Mouse (Mus musculus): ENCODE measurements at regions not wholly inside any gene's neighbourhood (a gene's known extent, or its start where the extent isn't known, plus 50 kb on each side); places are given as distances from the start of the nearest gene placed in this dataset.

DNA sequence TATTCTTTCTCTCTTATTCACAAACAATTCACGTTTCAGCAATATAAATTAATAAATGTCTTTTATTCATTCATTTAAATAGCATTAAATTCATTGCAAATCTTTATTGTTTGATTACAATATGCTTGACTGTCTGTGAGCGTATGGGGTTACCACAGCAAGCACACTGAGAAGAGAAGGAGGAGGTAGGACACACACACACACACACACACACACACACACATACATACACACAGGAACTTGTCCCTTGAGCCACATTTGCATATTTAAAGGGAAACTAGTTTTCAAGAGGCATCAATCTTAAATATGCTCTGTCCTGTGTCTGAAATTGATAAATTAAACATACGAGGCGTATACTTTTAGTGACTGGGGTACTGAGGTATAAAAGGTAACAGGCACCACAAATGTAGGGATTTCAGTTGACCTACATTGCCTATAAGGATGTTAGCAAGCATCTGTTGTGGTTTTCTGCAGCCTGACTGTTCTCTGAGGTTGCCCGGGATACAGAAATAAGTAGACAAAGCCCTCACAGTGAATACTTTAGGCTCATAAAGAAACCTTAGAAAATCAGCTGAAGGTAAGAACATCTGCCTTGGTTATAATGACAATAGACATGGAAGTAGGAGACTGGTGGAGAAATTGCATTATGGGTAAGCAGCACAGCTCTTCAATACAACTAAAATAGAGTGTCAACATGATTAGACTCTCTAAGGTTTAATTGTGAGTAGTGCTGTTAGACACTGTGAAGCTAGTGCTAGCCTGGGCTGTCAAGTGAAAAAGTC lies 217.1 kb upstream of the Tacr3 start:
- Histone ChIP-seq H3K27me3 (replicated peaks) (no peaks in the 10 kb centered on the region), H3K9ac (no peak overlapping the region), H3K4me1 (no peaks in the 10 kb centered on the region), H3K9me3 (no peaks in the 10 kb centered on the region), H3K27ac (replicated peaks) (no peak overlapping the region), H3K36me3 (no peaks in the 10 kb centered on the region), H3K4me2 (no peak overlapping the region), H3K4me3 (no peak overlapping the region)
- WGBS, result 69% methylated on average over 5 of the region's 5 CpGs
- no peak for ATAC-seq (ENCODE audit: extremely low read depth, insufficient number of reproducible peaks, low FRiP score, low TSS enrichment)

DNA sequence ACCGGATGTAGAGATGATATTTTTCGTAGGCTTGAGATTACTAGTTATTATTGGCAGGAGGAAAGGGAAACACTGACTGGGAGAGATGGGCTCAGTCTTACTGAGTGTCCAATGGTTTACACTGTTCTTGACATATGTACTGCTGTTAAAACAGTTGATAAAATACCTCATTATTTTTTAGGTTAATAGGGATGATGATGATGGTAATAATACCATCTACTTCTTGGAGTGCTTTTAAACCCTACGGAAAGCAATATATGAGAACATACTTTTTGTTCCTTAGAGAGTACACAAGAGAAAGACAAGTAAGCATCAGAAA lies 216.6 kb upstream of the Tacr3 start:
- H3K4me2 ChIP-seq, result no peak overlapping the region
- ATAC-seq (ENCODE audit: extremely low read depth, insufficient number of reproducible peaks, low FRiP score, low TSS enrichment), result no peak
- no peak overlapping the region for H3K9ac ChIP-seq
- H3K27ac ChIP-seq (replicated peaks), result no peak overlapping the region
- no peaks in the 10 kb centered on the region for H3K9me3 ChIP-seq
- H3K4me3 ChIP-seq, result no peak overlapping the region
- WGBS, result 74% methylated on average over 3 of the region's 3 CpGs
- H3K4me1 ChIP-seq, result no peaks in the 10 kb centered on the region
- no peaks in the 10 kb centered on the region for H3K27me3 ChIP-seq (replicated peaks)
- H3K36me3 ChIP-seq, result no peaks in the 10 kb centered on the region

DNA sequence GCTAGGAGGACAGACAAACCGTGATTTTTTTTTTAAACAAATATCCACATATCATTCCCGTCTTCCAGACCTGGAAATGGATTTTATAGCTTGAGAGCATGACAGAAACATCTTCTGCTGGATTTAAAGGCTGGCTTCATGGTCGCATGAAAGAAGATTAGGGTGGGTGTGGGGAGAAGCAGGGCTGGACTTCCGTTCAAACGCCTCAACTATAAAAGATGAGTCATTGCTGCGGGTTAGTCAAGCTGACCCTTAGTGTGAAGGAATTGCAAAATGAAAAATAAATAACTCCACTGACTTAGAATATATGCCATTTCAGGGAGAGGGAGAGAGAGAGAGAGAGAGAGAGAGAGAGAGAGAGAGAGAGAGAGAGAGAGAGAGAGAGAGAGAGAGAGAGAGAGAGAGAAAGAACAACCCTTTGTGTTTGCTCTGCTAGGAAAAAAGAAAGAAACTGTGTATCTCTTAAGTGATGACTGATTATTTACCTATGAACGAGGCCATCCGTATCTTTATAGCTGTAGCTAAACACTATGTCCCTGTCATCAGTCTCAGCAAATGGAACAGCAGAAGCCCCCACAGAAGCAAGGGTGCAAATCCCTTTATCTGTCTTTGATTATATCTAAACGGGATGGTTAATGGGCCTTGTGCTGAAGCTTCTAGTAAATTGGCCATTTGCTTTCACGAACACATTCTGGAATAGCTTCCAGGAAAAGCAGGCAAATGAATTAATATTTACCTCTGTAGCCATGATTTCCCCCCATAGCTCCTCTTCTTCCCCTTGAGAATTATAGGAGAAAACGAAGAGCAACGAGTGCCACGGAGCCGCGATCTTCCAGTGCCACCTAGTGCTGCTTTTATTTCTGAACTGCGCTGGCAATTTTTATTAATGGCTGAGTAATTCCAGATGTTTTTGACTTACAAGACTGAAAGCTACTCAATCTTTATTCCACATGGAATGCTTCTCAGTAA lies 199.4 kb upstream of the Tacr3 start:
- ATAC-seq (ENCODE audit: extremely low read depth, insufficient number of reproducible peaks, low FRiP score, low TSS enrichment), result no peak
- Histone ChIP-seq H3K27me3 (replicated peaks) (no peaks in the 10 kb centered on the region), H3K9me3 (no peaks in the 10 kb centered on the region), H3K4me3 (peak overlapping the region; percentile 39), H3K27ac (replicated peaks) (no peak overlapping the region), H3K36me3 (no peaks in the 10 kb centered on the region), H3K4me1 (peaks cover 4% of the 10 kb centered on the region; the same call in 1 of the 2 replicates), H3K9ac (peak overlapping the region; percentile 64; the same call in 1 of the 2 replicates), H3K4me2 (peak overlapping the region; percentile 68)
- 17% methylated on average over 16 of the region's 16 CpGs for WGBS

DNA sequence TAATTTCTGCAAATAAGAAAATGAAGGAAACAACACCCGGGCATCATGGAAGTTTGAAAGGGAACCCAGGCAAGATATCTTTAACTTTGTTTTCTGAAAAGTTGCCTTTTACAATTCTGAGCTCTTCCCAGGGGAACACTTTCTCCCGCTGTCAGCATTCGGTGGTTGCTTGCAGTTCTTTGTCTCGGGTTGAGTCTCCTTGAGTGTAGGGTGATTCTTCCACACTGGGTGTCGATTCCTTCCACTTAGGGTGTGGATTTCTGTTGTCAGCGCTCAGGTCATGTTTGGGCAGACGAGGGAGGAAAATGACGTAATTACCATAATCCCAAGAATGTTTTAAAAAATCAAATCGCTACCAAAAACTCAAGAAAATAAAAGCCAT lies 198.7 kb upstream of the Tacr3 start:
- Histone ChIP-seq H3K36me3 (no peaks in the 10 kb centered on the region), H3K27ac (replicated peaks) (no peak overlapping the region), H3K27me3 (replicated peaks) (no peaks in the 10 kb centered on the region), H3K4me2 (peak overlapping the region; percentile 68), H3K4me1 (peaks cover 4% of the 10 kb centered on the region; the same call in 1 of the 2 replicates), H3K9me3 (no peaks in the 10 kb centered on the region), H3K4me3 (peak overlapping the region; percentile 39), H3K9ac (peak overlapping the region; percentile 63)
- WGBS, result 28% methylated on average over 9 of the region's 9 CpGs
- no peak for ATAC-seq (ENCODE audit: extremely low read depth, insufficient number of reproducible peaks, low FRiP score, low TSS enrichment)

DNA sequence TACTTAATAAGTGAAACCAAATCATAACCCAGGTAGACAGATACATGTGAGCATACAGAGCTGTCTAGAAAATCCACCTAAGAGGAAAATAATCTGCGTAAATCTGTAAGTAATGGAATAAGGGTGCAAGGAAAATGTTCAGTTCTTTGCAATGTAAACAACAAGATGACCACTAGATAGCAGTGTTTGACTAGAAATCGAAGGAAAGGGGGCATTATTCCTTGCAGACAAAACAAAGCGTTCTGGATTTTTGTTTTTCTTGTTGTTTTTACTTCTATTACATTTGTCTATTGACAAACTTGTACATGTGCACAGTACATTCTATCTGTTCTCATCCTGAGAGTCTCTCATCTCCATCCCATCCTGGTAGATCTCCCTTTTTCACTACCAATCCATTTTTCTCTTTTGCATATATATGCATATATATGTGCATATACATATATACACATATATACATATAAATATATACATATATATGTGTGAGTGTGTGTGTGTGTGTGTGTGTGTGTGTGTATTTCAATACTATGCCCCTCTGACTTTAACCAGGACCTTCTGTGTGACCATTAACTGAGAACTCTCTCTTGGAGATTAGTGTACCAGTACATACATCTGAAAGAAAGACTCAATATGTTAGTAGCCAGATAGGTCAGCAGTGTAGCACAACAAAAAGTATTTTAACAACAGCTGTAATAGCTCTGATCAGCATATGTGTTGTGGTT lies 179.9 kb upstream of the Tacr3 start:
- WGBS, result 45% methylated on average over 3 of the region's 3 CpGs
- ATAC-seq (ENCODE audit: extremely low read depth, insufficient number of reproducible peaks, low FRiP score, low TSS enrichment), result no peak

DNA sequence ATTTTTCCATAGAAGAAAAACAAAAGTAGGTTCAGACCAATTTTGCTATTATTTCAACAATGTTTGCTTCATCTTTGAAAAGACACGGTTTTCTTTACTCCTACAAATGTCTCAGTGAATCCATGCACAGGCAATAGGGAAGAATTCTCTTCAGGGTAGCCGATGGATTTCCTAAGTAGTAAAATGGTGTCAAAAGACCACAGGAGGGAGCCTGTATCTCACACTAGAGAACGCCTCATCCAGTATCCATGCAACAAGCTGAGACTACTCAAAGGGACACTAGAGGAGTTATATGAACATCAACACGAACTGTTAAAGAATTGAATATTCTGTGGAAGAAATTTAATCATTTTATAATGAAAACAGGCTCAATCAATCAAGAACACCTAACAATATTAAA lies 174.8 kb upstream of the Tacr3 start:
- no peaks in the 10 kb centered on the region for H3K36me3 ChIP-seq
- 33% methylated on average over 4 of the region's 4 CpGs for WGBS
- H3K27ac ChIP-seq (replicated peaks), result no peak overlapping the region
- no peaks in the 10 kb centered on the region for H3K4me1 ChIP-seq
- no peak overlapping the region for H3K4me3 ChIP-seq
- no peaks in the 10 kb centered on the region for H3K9me3 ChIP-seq
- no peak for ATAC-seq (ENCODE audit: extremely low read depth, insufficient number of reproducible peaks, low FRiP score, low TSS enrichment)
- H3K9ac ChIP-seq, result no peak overlapping the region
- H3K27me3 ChIP-seq (replicated peaks), result no peaks in the 10 kb centered on the region
- no peak overlapping the region for H3K4me2 ChIP-seq

More for the DNA sequence above, 179.9 kb upstream of the Tacr3 start:
- H3K4me1 ChIP-seq, result no peaks in the 10 kb centered on the region
- H3K27me3 ChIP-seq (replicated peaks), result no peaks in the 10 kb centered on the region
- H3K9ac ChIP-seq, result no peak overlapping the region
- H3K4me2 ChIP-seq, result no peak overlapping the region
- H3K9me3 ChIP-seq, result no peaks in the 10 kb centered on the region
- H3K27ac ChIP-seq (replicated peaks), result no peak overlapping the region
- H3K36me3 ChIP-seq, result no peaks in the 10 kb centered on the region
- H3K4me3 ChIP-seq, result no peak overlapping the region

DNA sequence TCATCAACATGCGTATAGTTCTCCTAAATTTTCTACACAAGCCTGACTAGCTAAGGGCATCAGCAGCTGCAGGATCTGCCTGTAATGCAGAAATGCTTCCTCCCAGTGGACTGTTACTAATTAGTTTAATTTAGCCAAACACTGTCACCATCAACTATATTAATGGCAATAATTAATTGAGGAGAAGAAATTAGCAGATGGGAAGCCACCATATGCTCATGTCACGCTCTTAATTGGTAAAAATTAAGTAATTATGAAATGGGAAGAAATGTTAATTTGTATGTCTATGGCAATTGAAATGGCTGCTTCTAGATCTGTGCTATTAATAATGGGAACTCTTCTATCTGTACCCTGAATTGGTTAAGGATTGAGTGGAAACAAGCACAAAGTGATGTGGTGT lies 133.9 kb upstream of the Tacr3 start:
- H3K4me3 ChIP-seq, result no peak overlapping the region
- no peak for ATAC-seq (ENCODE audit: extremely low read depth, insufficient number of reproducible peaks, low FRiP score, low TSS enrichment)
- 87% methylated on average over 2 of the region's 2 CpGs for WGBS
- H3K36me3 ChIP-seq, result no peaks in the 10 kb centered on the region
- H3K9ac ChIP-seq, result no peak overlapping the region
- no peaks in the 10 kb centered on the region for H3K4me1 ChIP-seq
- no peak overlapping the region for H3K27ac ChIP-seq (replicated peaks)
- no peak overlapping the region for H3K4me2 ChIP-seq
- no peaks in the 10 kb centered on the region for H3K9me3 ChIP-seq
- no peaks in the 10 kb centered on the region for H3K27me3 ChIP-seq (replicated peaks)

DNA sequence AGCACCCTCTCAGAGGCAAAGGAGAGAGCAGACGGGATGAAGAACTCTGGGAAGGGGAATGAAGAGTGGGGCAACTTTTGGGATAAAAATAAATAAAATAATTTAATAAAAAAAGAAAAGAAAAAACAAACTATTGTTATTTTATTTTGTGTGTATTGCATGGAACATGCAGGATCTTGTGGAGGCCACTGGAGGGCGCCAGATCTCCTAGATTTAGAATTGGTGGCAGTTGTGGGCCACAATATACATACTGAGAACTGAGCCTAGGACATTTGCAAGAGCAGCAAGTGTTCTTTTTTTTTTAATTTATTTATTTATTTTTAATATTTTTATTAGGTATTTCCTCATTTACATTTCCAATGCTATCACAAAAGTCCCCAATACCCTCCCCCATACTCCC lies 110.2 kb upstream of the Tacr3 start:
- WGBS, result 23% methylated on average over 2 of the region's 2 CpGs
- Histone ChIP-seq H3K4me3 (no peak overlapping the region), H3K4me1 (no peaks in the 10 kb centered on the region), H3K27me3 (replicated peaks) (no peaks in the 10 kb centered on the region), H3K4me2 (no peak overlapping the region), H3K9ac (no peak overlapping the region), H3K36me3 (no peaks in the 10 kb centered on the region), H3K27ac (replicated peaks) (no peak overlapping the region), H3K9me3 (no peaks in the 10 kb centered on the region)
- ATAC-seq (ENCODE audit: extremely low read depth, insufficient number of reproducible peaks, low FRiP score, low TSS enrichment), result no peak

DNA sequence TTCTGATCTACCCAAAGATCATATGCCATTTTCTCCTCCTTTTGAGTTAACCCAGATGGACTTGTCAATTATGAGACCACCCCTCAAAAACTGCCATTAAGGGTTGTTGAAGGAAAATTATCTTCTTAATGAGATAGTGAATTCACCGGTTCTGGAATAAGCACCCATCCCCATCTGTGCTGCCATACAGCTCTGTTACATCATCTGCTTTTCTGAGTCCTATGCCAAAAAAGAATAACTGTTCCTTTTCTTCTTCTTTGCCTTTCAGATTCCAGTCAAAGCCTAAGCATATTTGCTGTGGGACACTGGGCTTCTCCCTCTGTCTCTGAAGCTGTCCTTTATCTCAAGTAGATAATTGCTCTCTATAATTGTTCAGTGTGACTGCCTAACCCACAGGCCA lies 93.1 kb upstream of the Tacr3 start:
- Histone ChIP-seq H3K27me3 (replicated peaks) (no peaks in the 10 kb centered on the region), H3K9me3 (no peaks in the 10 kb centered on the region), H3K4me1 (no peaks in the 10 kb centered on the region), H3K36me3 (no peaks in the 10 kb centered on the region), H3K9ac (no peak overlapping the region), H3K27ac (replicated peaks) (no peak overlapping the region), H3K4me2 (no peak overlapping the region), H3K4me3 (no peak overlapping the region)
- no peak for ATAC-seq (ENCODE audit: extremely low read depth, insufficient number of reproducible peaks, low FRiP score, low TSS enrichment)
- WGBS, result 52% methylated on average over 1 of the region's 1 CpGs

DNA sequence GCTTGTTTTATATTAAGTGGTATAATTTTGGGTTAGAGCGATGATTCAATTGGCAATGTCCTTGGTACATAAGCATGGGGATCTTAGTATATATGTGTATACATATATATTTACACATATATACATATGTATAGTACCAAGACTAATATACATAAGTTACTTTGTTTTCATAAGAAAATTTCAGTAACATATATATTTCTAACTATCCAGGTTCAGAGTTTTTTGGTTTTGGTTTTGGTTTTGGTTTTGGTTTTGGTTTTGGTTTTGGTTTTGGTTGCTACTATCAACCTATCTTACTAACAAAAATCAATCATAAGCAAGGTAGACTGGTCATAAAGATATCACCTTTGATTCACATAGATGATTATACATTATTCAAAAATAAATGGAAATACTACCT lies 67.7 kb upstream of the Tacr3 start:
- no peaks in the 10 kb centered on the region for H3K27me3 ChIP-seq (replicated peaks)
- no peak overlapping the region for H3K4me2 ChIP-seq
- H3K27ac ChIP-seq (replicated peaks), result no peak overlapping the region
- WGBS, result 91% methylated on average over 1 of the region's 1 CpGs
- ATAC-seq (ENCODE audit: extremely low read depth, insufficient number of reproducible peaks, low FRiP score, low TSS enrichment), result no peak
- H3K9me3 ChIP-seq, result peaks cover 4% of the 10 kb centered on the region; the same call in 1 of the 2 replicates
- no peaks in the 10 kb centered on the region for H3K4me1 ChIP-seq
- H3K36me3 ChIP-seq, result no peaks in the 10 kb centered on the region
- no peak overlapping the region for H3K4me3 ChIP-seq
- H3K9ac ChIP-seq, result no peak overlapping the region

DNA sequence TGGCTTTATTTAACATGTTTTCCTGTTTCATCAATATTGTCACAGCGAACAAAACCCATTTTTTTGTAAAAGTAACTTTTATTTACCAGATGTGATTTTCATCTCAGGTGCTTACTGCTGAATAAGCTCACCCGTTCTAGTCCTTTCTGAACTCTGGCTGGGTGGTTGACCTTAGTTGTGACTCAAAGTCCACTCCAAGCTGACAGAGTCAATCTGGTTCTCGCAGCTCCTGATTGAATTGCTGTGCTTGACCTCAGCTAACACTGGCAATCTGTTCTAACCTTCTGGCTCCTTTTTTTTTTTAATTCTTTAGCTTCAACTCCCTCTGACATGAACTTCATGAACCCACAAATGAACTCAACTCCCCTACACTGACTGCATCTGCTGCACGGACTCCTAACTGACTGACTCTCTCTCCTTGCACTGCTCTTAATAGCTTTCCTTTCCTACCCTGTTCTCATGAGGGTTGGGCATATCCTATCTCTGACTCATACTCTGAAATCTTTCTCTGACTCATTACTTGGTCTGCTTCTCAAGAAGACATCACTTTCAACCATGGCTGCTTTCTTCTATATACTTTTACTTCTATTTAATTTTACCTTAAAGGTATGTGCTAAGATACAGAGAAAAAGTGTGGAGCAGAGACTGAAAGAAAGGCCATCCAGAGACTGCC lies 65.4 kb upstream of the Tacr3 start:
- Histone ChIP-seq H3K27ac (replicated peaks) (no peak overlapping the region), H3K36me3 (no peaks in the 10 kb centered on the region), H3K4me3 (no peak overlapping the region), H3K4me1 (no peaks in the 10 kb centered on the region), H3K9me3 (peaks cover 4% of the 10 kb centered on the region; the same call in 1 of the 2 replicates), H3K4me2 (no peak overlapping the region), H3K27me3 (replicated peaks) (no peaks in the 10 kb centered on the region), H3K9ac (no peak overlapping the region)
- no peak for ATAC-seq (ENCODE audit: extremely low read depth, insufficient number of reproducible peaks, low FRiP score, low TSS enrichment)
- WGBS, result 53% methylated on average over 4 of the region's 4 CpGs

Measured in heart, embryonic 13.5 days (tissue).